Mouse (Mus musculus) neural tube, embryonic 13.5 days (tissue): Measurements from ENCODE around the gene Nckap5. TPM values are rescaled to one million over a fixed set of nuclear protein-coding genes. Genes with fewer than 3 reads are reported as not detected.
A peak's percentile ranks its signal among the peaks of the same experiment; 100 is the strongest.

Experiments used
- ATAC-seq: fragments of 200-750 bp; cut with Nextera tagmentation; 2 replicates; pipeline ENCODE4 v1.8.0; 2017; ENCODE audit warnings: low read depth, mild to moderate bottlenecking, moderate TSS enrichment, moderate library complexity
- H3K27ac ChIP-seq: fragments of 300-500 bp; sonication (generic); replicated peaks from 2 replicates; pipeline ENCODE4 v1.5.1; 2015; ENCODE audit warnings: moderate library complexity, mild to moderate bottlenecking, inconsistent platforms
- H3K27me3 ChIP-seq: fragments of 300-500 bp; sonication (generic); 2 replicates; pipeline ENCODE4 v1.6.1; 2015; ENCODE audit warnings: mild to moderate bottlenecking, inconsistent platforms
- H3K36me3 ChIP-seq: fragments of 300-500 bp; sonication (generic); 2 replicates; pipeline ENCODE4 v1.6.1; 2015; ENCODE audit warnings: mild to moderate bottlenecking, inconsistent platforms
- H3K4me1 ChIP-seq: fragments of 300-500 bp; sonication (generic); replicated peaks from 2 replicates; pipeline ENCODE4 v1.6.1; 2015; ENCODE audit warnings: inconsistent platforms
- H3K4me2 ChIP-seq: fragments of 300-500 bp; sonication (generic); 2 replicates; pipeline ENCODE4 v1.6.1; 2015; ENCODE audit warnings: inconsistent platforms, mild to moderate bottlenecking, moderate library complexity
- H3K4me3 ChIP-seq: fragments of 300-500 bp; sonication (generic); 2 replicates; pipeline ENCODE4 v1.5.1; 2015; ENCODE audit warnings: mild to moderate bottlenecking, inconsistent platforms
- H3K9ac ChIP-seq: fragments of 300-500 bp; sonication (generic); 2 replicates; pipeline ENCODE4 v1.6.1; 2015; ENCODE audit warnings: moderate library complexity, mild to moderate bottlenecking, inconsistent platforms
- H3K9me3 ChIP-seq: fragments of 300-500 bp; sonication (generic); 2 replicates; pipeline ENCODE4 v1.6.1; 2016; ENCODE audit warnings: inconsistent platforms
- WGBS: fragments of 180-500 bp; shearing (Covaris S2); methylation state at CpG from one replicate; pipeline ENCODE4 v1.1.7; 2015; 5-methylcytosine and 5-hydroxymethylcytosine counted together
- polyA plus RNA-seq: library from polyadenylated mRNA; unstranded; fragments of >200 nt; fragmentation: Nextera tagmentation; extraction: Ambion mirVana; gene quantifications from 2 replicates; pipeline ENCODE4 v1.2.1, GENCODE M21; 2015

Nckap5 gene
- polyA plus RNA-seq, 1 experiment from 2014 or later, result 18.3 TPM

DNA sequence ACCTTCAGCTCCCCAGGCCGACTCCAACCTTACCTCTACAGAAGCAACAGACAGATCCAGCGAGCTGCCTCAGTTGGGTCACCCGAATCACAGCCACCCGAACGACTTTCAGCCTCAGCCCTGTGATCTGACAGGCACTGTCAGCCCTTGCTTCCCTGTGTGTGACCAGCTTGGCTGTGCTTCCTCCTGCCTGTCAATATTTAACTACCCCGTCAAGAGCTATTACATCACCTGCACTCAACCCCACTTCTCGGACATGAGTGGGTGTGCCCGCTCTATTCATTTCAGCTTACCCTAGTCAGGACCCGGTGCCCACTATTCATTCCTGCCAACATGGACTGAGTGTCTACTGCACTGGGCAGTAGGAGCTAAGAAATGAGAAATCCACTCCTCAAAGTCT, 226.0 kb downstream of the Nckap5 start:
- no peak overlapping the region for H3K27ac ChIP-seq
- peaks cover 41% of the 10 kb centered on the region for H3K4me1 ChIP-seq
- ATAC-seq, result no peak
- H3K4me2 ChIP-seq, result no peak overlapping the region
- no peaks in the 10 kb centered on the region for H3K27me3 ChIP-seq
- H3K9me3 ChIP-seq, result no peaks in the 10 kb centered on the region
- H3K4me3 ChIP-seq, result no peak overlapping the region
- H3K9ac ChIP-seq, result no peak overlapping the region
- no peaks in the 10 kb centered on the region for H3K36me3 ChIP-seq
- WGBS, result 75% methylated on average over 9 of the region's 9 CpGs

DNA sequence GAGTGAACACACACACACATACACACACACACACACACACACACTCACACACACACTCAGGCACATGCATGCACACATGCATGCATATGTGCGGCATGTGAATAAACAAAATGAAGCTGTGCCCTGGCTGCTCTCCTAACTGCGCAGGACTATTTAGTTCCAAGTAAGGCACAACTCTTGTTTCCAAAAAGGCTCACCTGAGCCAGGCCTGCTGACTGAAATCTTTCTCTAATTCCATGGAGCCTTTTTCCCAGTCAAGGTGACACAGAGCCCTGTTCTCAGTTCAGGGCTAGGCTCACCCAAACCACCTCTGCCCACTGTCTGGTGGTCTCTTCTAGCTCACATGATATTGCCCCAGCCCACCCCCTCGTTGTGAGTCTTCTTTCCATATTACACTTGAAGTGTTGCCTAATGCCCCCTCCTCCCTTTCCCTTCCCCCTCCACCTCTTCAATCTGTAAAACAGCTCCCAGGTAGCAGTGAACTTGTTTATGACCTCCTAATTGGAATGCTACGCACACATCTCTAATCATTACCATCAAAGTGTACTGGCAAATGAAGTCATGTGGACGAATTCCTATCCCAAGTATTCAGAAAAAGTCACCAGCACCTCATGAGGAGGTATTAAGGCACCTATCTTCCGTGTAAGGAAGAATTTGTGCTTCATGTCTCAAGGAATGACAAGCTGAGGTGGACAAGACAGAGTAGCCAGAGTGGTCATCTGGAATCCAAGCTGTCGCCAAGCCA, 226.7 kb downstream of the Nckap5 start:
- ATAC-seq, result no peak
- WGBS, result 83% methylated on average over 7 of the region's 7 CpGs

DNA sequence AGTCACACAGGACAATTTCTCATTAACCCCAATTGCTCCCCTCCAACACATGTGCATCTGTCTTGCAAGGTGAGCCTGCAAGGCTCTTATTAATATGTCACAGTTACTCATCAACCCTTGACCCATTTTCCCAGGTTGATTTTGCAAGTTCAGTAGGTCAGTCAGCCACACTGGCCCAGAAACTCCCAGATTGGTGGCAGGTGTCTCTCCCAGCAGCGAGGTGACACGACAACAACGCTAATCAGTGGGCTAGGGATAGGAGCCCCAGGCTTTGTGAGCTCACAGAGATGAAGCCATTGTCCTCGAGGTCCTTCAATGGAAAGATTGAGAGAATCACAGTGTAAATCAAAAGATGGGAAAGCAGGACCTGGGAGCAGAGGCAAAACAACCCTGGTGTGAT, 230.0 kb downstream of the Nckap5 start:
- 32% methylated on average over 4 of the region's 4 CpGs for WGBS
- Histone ChIP-seq H3K4me1 (peaks cover 38% of the 10 kb centered on the region), H3K27ac (no peak overlapping the region), H3K4me2 (no peak overlapping the region), H3K9ac (no peak overlapping the region), H3K36me3 (no peaks in the 10 kb centered on the region), H3K4me3 (no peak overlapping the region), H3K9me3 (no peaks in the 10 kb centered on the region), H3K27me3 (no peaks in the 10 kb centered on the region)
- no peak for ATAC-seq

More for the DNA sequence above, 226.7 kb downstream of the Nckap5 start:
- Histone ChIP-seq H3K9me3 (no peaks in the 10 kb centered on the region), H3K4me3 (no peak overlapping the region), H3K4me2 (no peak overlapping the region), H3K36me3 (no peaks in the 10 kb centered on the region), H3K4me1 (peaks cover 43% of the 10 kb centered on the region), H3K27me3 (no peaks in the 10 kb centered on the region), H3K9ac (no peak overlapping the region), H3K27ac (no peak overlapping the region)

DNA sequence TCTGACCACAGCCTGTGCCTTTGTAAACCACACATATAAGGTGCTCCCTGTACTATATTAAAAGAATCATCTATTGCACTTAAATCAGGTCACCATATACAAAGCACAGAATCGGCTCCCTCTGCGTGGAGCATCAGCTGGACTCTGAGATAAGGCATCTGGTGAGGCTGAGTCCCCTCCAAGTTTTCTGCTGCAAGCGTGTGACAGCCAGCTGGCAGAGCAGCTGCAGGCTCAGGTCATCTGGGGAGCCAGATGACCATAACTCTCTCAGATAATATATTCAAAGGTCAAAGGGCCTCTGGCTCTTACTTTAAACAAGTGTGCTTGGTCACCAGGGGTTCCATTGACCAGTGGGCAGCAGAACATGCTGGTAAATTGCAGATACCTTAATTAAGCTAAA, 233.2 kb downstream of the Nckap5 start:
- H3K36me3 ChIP-seq, result no peaks in the 10 kb centered on the region
- no peaks in the 10 kb centered on the region for H3K9me3 ChIP-seq
- WGBS, result 14% methylated on average over 3 of the region's 3 CpGs
- H3K4me3 ChIP-seq, result no peak overlapping the region
- no peak overlapping the region for H3K27ac ChIP-seq
- 0 out of 2 replicates have a peak, but pooled peaks have one; percentile 28 for ATAC-seq
- H3K27me3 ChIP-seq, result no peaks in the 10 kb centered on the region
- H3K4me1 ChIP-seq, result peaks cover 35% of the 10 kb centered on the region
- H3K9ac ChIP-seq, result no peak overlapping the region
- no peak overlapping the region for H3K4me2 ChIP-seq

DNA sequence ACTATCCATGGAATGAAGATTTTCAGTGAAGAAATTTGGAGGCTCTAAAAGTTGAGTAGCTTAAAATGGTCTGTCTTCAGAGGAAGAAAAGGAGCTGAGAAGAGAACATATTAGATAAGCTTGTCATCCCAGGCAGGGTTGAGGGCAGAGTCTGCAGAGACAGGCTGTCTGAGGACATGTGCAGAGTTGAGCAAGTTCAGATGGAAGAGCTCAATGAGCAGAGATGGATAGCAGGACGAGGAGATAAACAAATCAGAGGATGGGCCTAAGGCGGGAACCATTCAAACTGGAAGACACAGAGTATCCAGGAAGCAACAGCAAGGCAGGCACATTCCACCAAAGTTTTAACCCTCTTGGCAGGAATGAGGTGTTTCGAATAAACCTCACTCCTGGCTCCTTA, 235.8 kb downstream of the Nckap5 start:
- peaks cover 30% of the 10 kb centered on the region for H3K4me1 ChIP-seq
- H3K36me3 ChIP-seq, result no peaks in the 10 kb centered on the region
- H3K4me2 ChIP-seq, result no peak overlapping the region
- no peak overlapping the region for H3K4me3 ChIP-seq
- no peak overlapping the region for H3K9ac ChIP-seq
- no peak for ATAC-seq
- no peaks in the 10 kb centered on the region for H3K9me3 ChIP-seq
- H3K27ac ChIP-seq, result no peak overlapping the region
- WGBS, result 86% methylated on average over 3 of the region's 3 CpGs
- no peaks in the 10 kb centered on the region for H3K27me3 ChIP-seq

DNA sequence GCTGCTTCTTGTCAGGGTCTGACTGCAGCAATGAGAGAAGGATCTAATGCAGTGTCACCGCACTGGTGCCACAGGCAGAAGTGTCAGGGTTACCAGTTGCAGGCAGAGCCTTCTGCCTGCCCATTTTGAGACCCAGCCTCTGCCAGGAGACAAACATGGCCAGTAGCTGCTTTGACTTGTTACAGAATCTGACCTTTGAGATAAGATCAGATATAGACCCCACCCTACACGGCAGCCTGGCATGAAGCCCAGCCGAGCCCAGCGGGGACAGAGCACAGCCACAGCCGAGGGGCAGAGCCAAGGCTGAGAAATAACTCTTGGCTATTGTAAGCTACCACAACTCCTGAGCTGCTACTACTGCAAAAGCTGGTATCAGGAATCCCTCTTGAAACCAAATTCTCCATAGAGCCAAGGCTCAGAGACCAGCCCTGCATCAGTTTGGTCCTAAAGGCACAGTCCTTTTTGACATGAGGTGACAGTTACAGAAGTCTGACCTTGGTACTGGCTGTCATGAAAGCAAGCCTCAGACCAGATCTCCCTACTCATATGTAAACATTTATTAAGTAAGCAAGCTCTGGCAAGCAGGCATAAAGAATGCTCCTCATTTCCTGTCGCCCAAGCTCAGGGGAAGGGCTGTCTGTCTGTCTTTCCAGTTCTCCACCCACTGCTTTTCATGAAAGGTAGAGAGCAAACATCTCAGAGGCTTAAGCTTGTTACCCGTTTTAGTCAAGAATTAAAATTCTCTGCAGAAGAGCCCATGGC, 237.4 kb downstream of the Nckap5 start:
- Histone ChIP-seq H3K4me3 (no peak overlapping the region), H3K36me3 (no peaks in the 10 kb centered on the region)
- WGBS, result 66% methylated on average over 7 of the region's 7 CpGs

DNA sequence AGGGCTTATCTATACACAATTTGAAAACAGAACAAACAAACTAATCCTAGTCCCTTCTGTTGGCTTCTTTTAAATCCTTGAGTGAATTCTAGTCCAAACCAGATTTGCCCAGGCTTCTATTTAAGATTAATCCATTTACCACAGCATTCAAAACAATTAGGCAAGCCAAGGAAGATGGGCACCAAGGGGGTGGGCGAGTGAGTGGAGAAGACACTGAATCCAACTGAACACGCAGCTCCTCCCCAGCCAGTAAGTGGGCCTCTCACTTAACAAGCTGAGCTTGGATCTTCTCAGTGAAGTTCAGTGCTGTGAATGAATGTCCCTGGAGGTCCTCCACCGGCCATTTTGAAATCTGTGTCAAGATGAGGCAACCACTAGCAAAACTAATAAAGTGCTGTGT, 239.7 kb downstream of the Nckap5 start:
- H3K9ac ChIP-seq, result no peak overlapping the region
- no peak overlapping the region for H3K4me3 ChIP-seq
- H3K27me3 ChIP-seq, result no peaks in the 10 kb centered on the region
- 96% methylated on average over 3 of the region's 3 CpGs for WGBS
- H3K9me3 ChIP-seq, result no peaks in the 10 kb centered on the region
- H3K27ac ChIP-seq, result no peak overlapping the region
- H3K36me3 ChIP-seq, result no peaks in the 10 kb centered on the region
- peaks cover 11% of the 10 kb centered on the region for H3K4me1 ChIP-seq
- no peak overlapping the region for H3K4me2 ChIP-seq
- no peak for ATAC-seq

More for the DNA sequence above, 237.4 kb downstream of the Nckap5 start:
- Histone ChIP-seq H3K4me2 (no peak overlapping the region), H3K9ac (no peak overlapping the region), H3K4me1 (peaks cover 20% of the 10 kb centered on the region), H3K9me3 (no peaks in the 10 kb centered on the region), H3K27ac (no peak overlapping the region), H3K27me3 (no peaks in the 10 kb centered on the region)
- ATAC-seq, result no peak

DNA sequence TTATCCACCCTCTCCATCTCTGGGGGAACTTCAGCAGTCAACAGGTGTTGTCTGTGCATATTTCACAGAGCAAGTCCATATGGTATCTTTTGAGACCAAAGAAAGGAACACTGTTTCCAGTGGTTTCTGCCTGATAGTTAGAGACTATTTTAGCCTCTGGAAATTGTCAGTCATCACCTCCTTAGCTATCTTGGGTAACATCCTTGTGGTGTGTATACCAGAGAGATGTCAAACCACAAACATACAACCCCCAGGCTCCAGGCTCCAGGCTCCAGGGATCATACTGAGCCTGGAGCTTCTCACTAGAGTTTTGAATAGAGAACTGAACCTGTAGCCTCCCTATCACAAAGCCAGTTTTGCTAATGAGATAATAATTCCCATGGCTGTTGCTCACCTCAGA, 252.4 kb downstream of the Nckap5 start:
- no peak overlapping the region for H3K4me3 ChIP-seq
- no peak overlapping the region for H3K9ac ChIP-seq
- H3K4me2 ChIP-seq, result no peak overlapping the region
- H3K36me3 ChIP-seq, result no peaks in the 10 kb centered on the region
- no peaks in the 10 kb centered on the region for H3K27me3 ChIP-seq
- H3K27ac ChIP-seq, result no peak overlapping the region
- H3K9me3 ChIP-seq, result no peaks in the 10 kb centered on the region
- H3K4me1 ChIP-seq, result peaks cover 20% of the 10 kb centered on the region
- ATAC-seq, result no peak

DNA sequence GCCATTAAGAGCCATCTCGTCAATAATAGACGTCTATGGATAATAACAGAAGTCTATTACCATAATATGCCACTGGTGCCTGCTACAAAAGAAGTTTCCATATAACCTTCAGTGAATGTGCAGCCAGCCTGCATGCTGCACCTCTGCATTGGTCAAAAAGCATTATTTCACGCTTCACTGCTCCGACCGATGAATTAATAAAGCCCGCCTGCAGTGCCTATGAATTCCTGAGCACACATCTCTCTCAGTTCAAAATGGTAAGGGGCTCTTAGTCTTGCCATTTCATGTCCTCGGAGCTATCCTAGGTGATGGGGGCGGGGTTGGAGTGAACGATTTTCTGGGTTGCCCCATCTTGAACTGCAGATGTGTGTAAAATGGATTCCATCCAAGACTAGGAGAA, 256.3 kb downstream of the Nckap5 start:
- no peak overlapping the region for H3K27ac ChIP-seq
- WGBS, result 58% methylated on average over 9 of the region's 9 CpGs
- H3K4me2 ChIP-seq, result 0 out of 2 replicates have a peak overlapping the region, but pooled peaks have one; percentile 2

DNA sequence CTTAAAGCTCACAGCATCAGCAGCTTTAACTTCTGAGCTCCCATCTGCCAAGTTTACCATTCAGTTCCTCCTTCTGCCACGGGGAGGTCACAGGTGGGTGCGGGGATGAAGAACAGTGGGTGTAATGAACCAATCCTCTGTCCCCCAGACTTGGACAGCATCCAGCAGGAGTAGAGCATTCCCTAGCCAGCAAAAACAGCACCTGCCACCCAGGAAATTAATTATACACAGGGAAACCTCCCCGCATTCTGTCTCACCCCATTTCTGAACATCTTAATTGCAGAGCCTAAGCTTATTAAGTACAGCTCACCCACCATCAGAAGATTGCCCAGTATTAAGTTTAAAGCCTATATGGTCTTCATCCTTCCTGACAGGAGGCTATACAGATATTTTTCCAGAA, 256.9 kb downstream of the Nckap5 start:
- 21% methylated on average over 3 of the region's 3 CpGs for WGBS
- 0 out of 2 replicates have a peak overlapping the region, but pooled peaks have one; percentile 46 for H3K27ac ChIP-seq

More for the DNA sequence above, 256.3 kb downstream of the Nckap5 start:
- peaks cover 39% of the 10 kb centered on the region for H3K4me1 ChIP-seq
- H3K4me3 ChIP-seq, result no peak overlapping the region
- H3K9ac ChIP-seq, result no peak overlapping the region
- no peaks in the 10 kb centered on the region for H3K36me3 ChIP-seq
- H3K9me3 ChIP-seq, result no peaks in the 10 kb centered on the region
- ATAC-seq, result peak; percentile 52; the same call in 1 of the 2 replicates
- H3K27me3 ChIP-seq, result no peaks in the 10 kb centered on the region

DNA sequence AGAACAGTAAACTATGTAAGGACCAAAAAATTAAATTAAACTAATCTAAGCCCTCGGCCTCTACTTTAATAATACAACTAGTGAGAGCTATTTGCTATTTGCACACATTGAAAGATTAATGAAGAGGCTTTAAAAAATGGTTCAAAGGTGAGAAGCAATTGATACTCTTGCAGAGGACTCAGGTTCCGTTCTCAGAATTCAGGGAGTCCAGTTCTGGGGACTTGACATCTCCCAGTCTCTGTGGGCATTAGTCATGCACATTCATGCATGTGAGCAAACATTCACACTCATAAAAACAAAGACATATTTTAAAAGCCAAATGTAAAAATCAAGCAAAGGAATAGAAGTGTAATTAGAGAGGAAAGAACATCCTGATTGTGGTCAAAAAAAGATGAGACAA, 257.5 kb downstream of the Nckap5 start:
- Histone ChIP-seq H3K9ac (no peak overlapping the region), H3K4me3 (no peak overlapping the region), H3K36me3 (no peaks in the 10 kb centered on the region), H3K27ac (no peak overlapping the region), H3K4me1 (peaks cover 39% of the 10 kb centered on the region), H3K9me3 (no peaks in the 10 kb centered on the region), H3K27me3 (no peaks in the 10 kb centered on the region), H3K4me2 (no peak overlapping the region)
- no peak for ATAC-seq
- 76% methylated on average over 2 of the region's 2 CpGs for WGBS

More for the DNA sequence above, 256.9 kb downstream of the Nckap5 start:
- H3K4me1 ChIP-seq, result peaks cover 39% of the 10 kb centered on the region
- H3K4me2 ChIP-seq, result 0 out of 2 replicates have a peak overlapping the region, but pooled peaks have one; percentile 2
- no peak overlapping the region for H3K4me3 ChIP-seq
- peak; percentile 61; the same call in 1 of the 2 replicates for ATAC-seq
- no peaks in the 10 kb centered on the region for H3K36me3 ChIP-seq
- H3K27me3 ChIP-seq, result no peaks in the 10 kb centered on the region
- no peaks in the 10 kb centered on the region for H3K9me3 ChIP-seq
- H3K9ac ChIP-seq, result no peak overlapping the region

DNA sequence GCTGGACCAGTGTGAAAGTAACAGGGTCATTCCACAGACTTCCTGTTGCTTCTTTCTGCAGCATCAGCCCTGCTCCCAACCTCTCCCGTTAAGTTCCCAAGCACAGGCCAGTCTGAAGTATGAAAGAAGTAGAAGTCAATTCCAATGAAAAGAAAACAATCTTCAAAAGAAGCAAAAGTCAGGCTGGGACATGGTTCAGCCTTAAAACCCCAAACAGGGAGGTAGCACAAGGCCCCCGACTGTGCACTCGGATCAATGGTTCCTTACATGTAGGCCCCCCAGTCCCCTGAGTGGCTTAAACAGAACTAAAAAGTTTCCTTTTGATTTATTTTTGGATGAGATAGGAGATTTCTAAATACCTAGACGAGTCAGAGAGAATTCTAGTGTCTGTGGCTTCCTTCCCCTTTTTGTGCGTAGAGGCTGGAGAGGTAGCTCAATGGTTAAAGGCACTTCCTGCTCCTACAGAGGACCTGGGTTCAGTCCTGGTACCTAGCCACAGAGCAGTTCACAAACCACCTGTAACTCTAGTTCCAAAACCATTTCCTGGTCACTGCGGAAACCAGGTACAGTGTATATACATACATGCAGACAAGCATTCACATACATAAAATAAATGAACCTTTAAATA, 260.9 kb downstream of the Nckap5 start:
- Histone ChIP-seq H3K4me1 (peaks cover 46% of the 10 kb centered on the region), H3K36me3 (no peaks in the 10 kb centered on the region), H3K9me3 (no peaks in the 10 kb centered on the region), H3K4me3 (no peak overlapping the region), H3K4me2 (no peak overlapping the region), H3K27ac (no peak overlapping the region), H3K9ac (no peak overlapping the region), H3K27me3 (no peaks in the 10 kb centered on the region)
- 89% methylated on average over 6 of the region's 6 CpGs for WGBS
- no peak for ATAC-seq
